Mouse (Mus musculus) hindbrain, postnatal 0 days (tissue): ENCODE results near the gene Hykk. TPM values are rescaled to one million over a fixed set of nuclear protein-coding genes. Genes with fewer than 3 reads are reported as not detected.

Experiments used
- ATAC-seq: fragments of 200-750 bp; cut with Nextera tagmentation; 2 replicates; pipeline ENCODE4 v1.8.0; 2017; ENCODE audit warnings: mild to moderate bottlenecking, moderate TSS enrichment, moderate library complexity
- DNase-seq: peaks from one replicate; pipeline ENCODE4 v3.0.0-alpha.2; 2015; ENCODE audit warnings: low spot score
- H3K27ac ChIP-seq: fragments of 300-500 bp; sonication (generic); 2 replicates; pipeline ENCODE4 v1.5.1; 2014; ENCODE audit warnings: mild to moderate bottlenecking
- H3K27me3 ChIP-seq: fragments of 300-500 bp; sonication (generic); 2 replicates; pipeline ENCODE4 v1.6.1; 2014; ENCODE audit warnings: low read length, mixed read lengths; ENCODE audit not compliant: insufficient read depth
- H3K36me3 ChIP-seq: fragments of 300-500 bp; sonication (generic); 2 replicates; pipeline ENCODE4 v1.6.1; 2014; ENCODE audit warnings: low read length, mixed read lengths; ENCODE audit not compliant: insufficient read depth
- H3K4me1 ChIP-seq: fragments of 300-500 bp; sonication (generic); 2 replicates; pipeline ENCODE4 v1.6.1; 2014; ENCODE audit warnings: antibody characterized with exemption, low read length, mixed read lengths; ENCODE audit not compliant: insufficient read depth
- H3K4me2 ChIP-seq: fragments of 300-500 bp; sonication (generic); 2 replicates; pipeline ENCODE4 v1.6.1; 2014; ENCODE audit warnings: low read depth, mild to moderate bottlenecking, low read length, moderate library complexity, mixed read lengths
- H3K4me3 ChIP-seq: fragments of 300-500 bp; sonication (generic); 2 replicates; pipeline ENCODE4 v1.5.1; 2014; ENCODE audit warnings: low read length
- H3K9ac ChIP-seq: fragments of 300-500 bp; sonication (generic); replicated peaks from 2 replicates; pipeline ENCODE4 v1.6.1; 2014; ENCODE audit warnings: mild to moderate bottlenecking, low read length, moderate library complexity, mixed read lengths
- H3K9me3 ChIP-seq: fragments of 300-500 bp; sonication (generic); 2 replicates; pipeline ENCODE4 v1.6.1; 2016; ENCODE audit warnings: low read length, mixed read lengths
- CTCF ChIP-seq: IDR thresholded peaks from 2 replicates; pipeline ENCODE4 v1.5.1; 2016; ENCODE audit warnings: antibody characterized with exemption, control low read depth, low read depth
- WGBS: fragments of 180-500 bp; shearing (Covaris S2); extraction: QIAGEN DNeasy Blood & Tissue Kit; methylation state at CpG from one replicate; pipeline ENCODE4 v1.1.7; 2014; 5-methylcytosine and 5-hydroxymethylcytosine counted together
- polyA plus RNA-seq: library from polyadenylated mRNA; unstranded; fragments of >200 nt; fragmentation: Nextera tagmentation; extraction: Ambion mirVana; gene quantifications from 2 replicates; pipeline ENCODE4 v1.2.1, GENCODE M21; 2015
- total RNA-seq: library from RNA; depleted of rRNA; stranded (reverse); fragments of >200 nt; gene quantifications from 2 replicates; pipeline ENCODE4 v1.2.3, GENCODE M21; 2014; rRNA removed

The Hykk gene
- total RNA-seq, result 2.0 and 2.7 TPM in 2 replicates
- polyA plus RNA-seq, result 1.6 and 2.1 TPM in 2 replicates

DNA sequence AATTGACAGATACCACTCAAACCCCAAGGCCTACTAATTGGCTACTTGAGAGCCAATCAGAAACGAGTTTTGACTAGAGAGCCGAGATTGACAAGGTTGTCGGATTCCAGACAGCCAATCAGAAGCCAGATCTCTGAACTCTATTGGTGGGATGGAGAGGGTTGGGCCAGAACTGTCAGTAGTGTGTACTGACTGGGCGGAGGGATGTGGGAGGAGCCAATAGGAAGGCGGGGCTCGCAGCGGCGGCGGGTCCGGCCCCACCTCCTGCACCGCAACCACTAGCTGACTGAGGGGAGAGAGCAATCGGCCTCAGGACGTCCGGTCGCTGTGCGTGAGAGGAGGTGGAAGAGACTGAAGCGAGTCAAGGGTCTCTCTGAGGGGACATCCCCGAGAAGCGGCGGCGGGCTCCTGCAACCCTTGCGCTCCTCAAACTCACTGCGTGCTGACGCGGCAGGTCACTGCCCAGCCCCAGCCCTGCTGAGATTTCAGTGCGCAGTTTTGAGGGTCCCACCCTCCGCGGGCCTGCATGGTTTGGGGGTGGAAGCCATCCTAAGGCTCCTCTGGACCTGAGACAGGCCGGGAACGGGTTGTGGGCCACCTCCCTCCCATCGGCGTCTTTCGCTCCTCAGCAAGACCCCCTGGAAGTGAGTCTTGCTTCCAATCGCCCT is at the start of gene Hykk:
Hykk (plus strand) TSS at position 274 of the 668 bp plus-strand sequence.
- Histone ChIP-seq H3K9ac (peak within 1 kb of the TSS; percentile 61), H3K27me3 (no peaks in the 10 kb centered on the region), H3K27ac (peak within 1 kb of the TSS; percentile 15; the same call in 1 of the 2 replicates), H3K36me3 (no peaks in the 10 kb centered on the region), H3K4me3 (peak within 1 kb of the TSS; percentile 76), H3K4me1 (no peaks in the 10 kb centered on the region), H3K9me3 (no peaks in the 10 kb centered on the region), H3K4me2 (peak within 1 kb of the TSS; percentile 94)
- WGBS, result under 1% methylated on average over 34 of the region's 34 CpGs
- DNase-seq, result peak; percentile 96
- TF ChIP-seq CTCF, result no peak
- ATAC-seq, result peak; percentile 100

GRCm38 (mm10) chr9:54878759-54879158 is 38.3 kb upstream of the Hykk start:
- Histone ChIP-seq H3K4me1 (no peaks in the 10 kb centered on the region), H3K27ac (no peak overlapping the region), H3K27me3 (no peaks in the 10 kb centered on the region), H3K9me3 (no peaks in the 10 kb centered on the region), H3K36me3 (peaks cover 15% of the 10 kb centered on the region; the same call in 1 of the 2 replicates), H3K9ac (no peak overlapping the region), H3K4me3 (no peak overlapping the region), H3K4me2 (no peak overlapping the region)
- no peak for ATAC-seq
- TF ChIP-seq CTCF, result no peak
- WGBS, result 97% methylated on average over 1 of the region's 1 CpGs
- DNase-seq, result no peak

- H3K27me3 ChIP-seq, result no peaks in the 10 kb centered on the region
- H3K9me3 ChIP-seq, result no peaks in the 10 kb centered on the region
- TF ChIP-seq CTCF, result no peak
- ATAC-seq (no peak), DNase-seq (no peak)
- WGBS, result 82% methylated on average over 4 of the region's 4 CpGs
- H3K4me3 ChIP-seq, result no peak overlapping the region
- peaks cover 34% of the 10 kb centered on the region; the same call in 1 of the 2 replicates for H3K36me3 ChIP-seq
- H3K27ac ChIP-seq, result no peak overlapping the region
- H3K9ac ChIP-seq, result no peak overlapping the region
- H3K4me1 ChIP-seq, result no peaks in the 10 kb centered on the region
- H3K4me2 ChIP-seq, result no peak overlapping the region
These were observed 25.0 kb upstream of the Hykk start for GRCm38 (mm10) chr9:54892111-54892510.

DNA sequence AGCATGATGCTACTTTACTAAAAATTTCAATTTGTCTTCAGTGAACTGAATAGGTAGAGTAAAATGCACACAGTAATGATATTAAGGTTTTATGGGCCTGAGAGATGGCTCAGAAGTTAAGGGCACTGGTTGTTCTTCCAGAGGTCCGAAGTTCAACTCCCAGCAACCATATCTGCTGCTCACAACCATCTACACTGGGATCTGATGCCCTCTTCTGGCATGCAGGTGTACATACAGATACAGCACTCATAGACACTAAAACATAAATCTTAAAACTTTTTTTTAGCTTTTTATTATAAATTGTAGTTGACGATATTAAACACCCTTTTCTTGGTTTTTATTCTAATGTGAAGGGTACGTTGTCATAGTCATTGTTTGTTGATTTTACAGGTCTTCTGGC is 20.0 kb upstream of the Hykk start:
- Histone ChIP-seq H3K4me2 (no peak overlapping the region), H3K4me1 (no peaks in the 10 kb centered on the region), H3K27ac (no peak overlapping the region), H3K4me3 (no peak overlapping the region), H3K9me3 (no peaks in the 10 kb centered on the region), H3K36me3 (peaks cover 30% of the 10 kb centered on the region; the same call in 1 of the 2 replicates), H3K9ac (no peak overlapping the region), H3K27me3 (no peaks in the 10 kb centered on the region)
- ATAC-seq (no peak), DNase-seq (no peak)
- peak; percentile 66 for TF ChIP-seq CTCF
- 87% methylated on average over 3 of the region's 3 CpGs for WGBS

GRCm38 (mm10) chr9:54909446-54909845 is 7.6 kb upstream of the Hykk start:
- H3K27ac ChIP-seq, result no peak overlapping the region
- peaks cover 21% of the 10 kb centered on the region; the same call in 1 of the 2 replicates for H3K36me3 ChIP-seq
- H3K9ac ChIP-seq, result no peak overlapping the region
- ATAC-seq (no peak), DNase-seq (no peak)
- WGBS, result 94% methylated on average over 5 of the region's 5 CpGs
- TF ChIP-seq CTCF, result no peak
- no peak overlapping the region for H3K4me3 ChIP-seq
- H3K4me1 ChIP-seq, result no peaks in the 10 kb centered on the region
- H3K9me3 ChIP-seq, result no peaks in the 10 kb centered on the region
- no peaks in the 10 kb centered on the region for H3K27me3 ChIP-seq
- no peak overlapping the region for H3K4me2 ChIP-seq

GRCm38 (mm10) chr9:54915576-54915975 is 1.5 kb upstream of the Hykk start:
- H3K27me3 ChIP-seq, result no peaks in the 10 kb centered on the region
- ATAC-seq (no peak), DNase-seq (no peak)
- H3K4me3 ChIP-seq, result no peak overlapping the region
- no peaks in the 10 kb centered on the region for H3K9me3 ChIP-seq
- H3K9ac ChIP-seq, result no peak overlapping the region
- no peaks in the 10 kb centered on the region for H3K36me3 ChIP-seq
- no peak overlapping the region for H3K27ac ChIP-seq
- no peaks in the 10 kb centered on the region for H3K4me1 ChIP-seq
- H3K4me2 ChIP-seq, result no peak overlapping the region
- no peak for TF ChIP-seq CTCF
- WGBS, result 73% methylated on average over 7 of the region's 7 CpGs

DNA sequence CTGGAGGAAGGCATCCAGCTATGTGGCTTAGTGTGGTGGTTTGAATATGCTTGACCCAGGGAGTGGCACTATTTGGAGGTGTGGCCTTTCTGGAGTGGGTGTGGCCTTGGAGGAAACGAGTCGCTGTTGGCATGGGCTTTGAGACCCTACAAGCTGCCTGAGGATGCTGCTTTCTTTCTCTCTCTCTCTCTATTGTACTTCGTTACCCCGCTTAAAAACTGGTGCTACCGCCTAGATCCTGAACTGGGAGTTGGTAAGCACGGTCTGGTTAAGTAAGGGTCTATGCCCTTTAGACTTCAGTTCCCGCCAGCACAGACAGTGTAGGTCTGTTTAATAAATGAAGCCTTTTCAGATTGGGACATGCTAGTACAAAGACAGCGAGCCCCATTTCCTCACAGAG is 682 bp upstream of the Hykk start:
- no peak overlapping the region for H3K27ac ChIP-seq
- TF ChIP-seq CTCF, result no peak
- H3K9me3 ChIP-seq, result no peaks in the 10 kb centered on the region
- 71% methylated on average over 8 of the region's 8 CpGs for WGBS
- no peaks in the 10 kb centered on the region for H3K36me3 ChIP-seq
- H3K4me1 ChIP-seq, result no peaks in the 10 kb centered on the region
- ATAC-seq (no peak), DNase-seq (no peak)
- no peak overlapping the region for H3K9ac ChIP-seq
- peak overlapping the region; percentile 76 for H3K4me3 ChIP-seq
- no peaks in the 10 kb centered on the region for H3K27me3 ChIP-seq
- H3K4me2 ChIP-seq, result peak overlapping the region; percentile 94
